Comparison of ENCODE assay signal across 9 mouse cellular contexts in genomic region chr12:117844917-117845316, GRCm38 (mm10). TPM values are rescaled to one million over a fixed set of nuclear protein-coding genes. Genes with fewer than 3 reads are reported as not detected.
A peak's percentile ranks its signal among the peaks of the same experiment; 100 is the strongest.
DNase-seq lines count a peak whose midpoint lies in the region; ATAC-seq and TF ChIP-seq lines count a peak whose summit lies in the region.
"Had no signal": no experiment of that assay in that cellular context is flagged by ENCODE, and none has a peak within 500 bp of the region (broad histone marks: within the 10 kb centered on the region; RNA-seq: fewer than 3 reads in every experiment).

No protein-coding gene starts in this region.

- H3K4me3 ChIP-seq in forebrain, embryonic 10.5 days: peak overlapping the region; percentile 68
- no peak overlapping the region for H3K4me3 ChIP-seq in forebrain, postnatal 0 days (ENCODE audit: low read depth, low read length)
- no peak overlapping the region for H3K4me3 ChIP-seq in thymus, adult 2 months (ENCODE audit: control insufficient read depth, insufficient read depth, low read length)
- peak overlapping the region; percentile 76 for H3K4me3 ChIP-seq in liver, embryonic 12.5 days

- no peak overlapping the region for H3K4me2 ChIP-seq in forebrain, postnatal 0 days (ENCODE audit: low read depth)
- peak overlapping the region; percentile 95 for H3K4me2 ChIP-seq in liver, embryonic 12.5 days

- TF ChIP-seq POLR2A in thymus, adult 2 months (IDR thresholded peaks at IDR 0.05; ENCODE audit: control insufficient read depth, extremely low read depth, insufficient read depth, low read length, poor library complexity): no peak

- H3K9ac ChIP-seq in forebrain, postnatal 0 days: no peak overlapping the region
- H3K9ac ChIP-seq in liver, embryonic 12.5 days: peak overlapping the region; percentile 84

- peak overlapping the region; percentile 99 for H3K27ac ChIP-seq in forebrain, embryonic 10.5 days
- H3K27ac ChIP-seq in forebrain, postnatal 0 days (ENCODE audit: low read depth, low read length): no peak overlapping the region
- H3K27ac ChIP-seq in thymus, adult 2 months (ENCODE audit: control insufficient read depth, insufficient read depth, low read length): 0 out of 2 replicates have a peak overlapping the region, but pooled peaks have one; percentile 23
- H3K27ac ChIP-seq in liver, embryonic 12.5 days: no peak overlapping the region

- peaks cover 36% of the 10 kb centered on the region for H3K4me1 ChIP-seq in forebrain, embryonic 10.5 days
- peaks cover 3% of the 10 kb centered on the region; the same call in 1 of the 2 replicates for H3K4me1 ChIP-seq in forebrain, postnatal 0 days (ENCODE audit: insufficient read depth)
- H3K4me1 ChIP-seq in thymus, adult 2 months (replicated peaks; ENCODE audit: control insufficient read depth, insufficient read depth, low read length): peaks cover 8% of the 10 kb centered on the region
- H3K4me1 ChIP-seq in liver, embryonic 12.5 days: peaks cover 14% of the 10 kb centered on the region

- H3K9me3 ChIP-seq in forebrain, embryonic 10.5 days: no peaks in the 10 kb centered on the region
- H3K9me3 ChIP-seq in forebrain, postnatal 0 days (ENCODE audit: low read length): no peaks in the 10 kb centered on the region
- no peaks in the 10 kb centered on the region for H3K9me3 ChIP-seq in liver, embryonic 12.5 days (replicated peaks)

- peaks cover 21% of the 10 kb centered on the region for H3K27me3 ChIP-seq in forebrain, embryonic 10.5 days (ENCODE audit: poor library complexity, severe bottlenecking)
- H3K27me3 ChIP-seq in forebrain, postnatal 0 days (ENCODE audit: insufficient read depth, low read length): no peaks in the 10 kb centered on the region
- no peaks in the 10 kb centered on the region for H3K27me3 ChIP-seq in thymus, adult 2 months (ENCODE audit: control insufficient read depth, insufficient read depth, low read length)
- H3K27me3 ChIP-seq in liver, embryonic 12.5 days (replicated peaks): no peaks in the 10 kb centered on the region

- no peak for TF ChIP-seq CTCF in forebrain, postnatal 0 days (IDR thresholded peaks at IDR 0.05; ENCODE audit: low read depth)
- no peak for TF ChIP-seq CTCF in thymus, adult 2 months (IDR thresholded peaks at IDR 0.05; ENCODE audit: borderline replicate concordance, control insufficient read depth, extremely low read depth, insufficient read depth, low read length, poor library complexity)

- peaks cover 5% of the 10 kb centered on the region for H3K36me3 ChIP-seq in forebrain, embryonic 10.5 days (replicated peaks)
- H3K36me3 ChIP-seq in forebrain, postnatal 0 days (ENCODE audit: insufficient read depth): no peaks in the 10 kb centered on the region
- H3K36me3 ChIP-seq in thymus, adult 2 months (ENCODE audit: control insufficient read depth, insufficient read depth, low read length): no peaks in the 10 kb centered on the region
- 0 out of 2 replicates have a peak, but pooled peaks cover 3% of the 10 kb centered on the region for H3K36me3 ChIP-seq in liver, embryonic 12.5 days

- ATAC-seq in forebrain, postnatal 0 days: no peak
- ATAC-seq in liver, embryonic 12.5 days: no peak

- no peak for DNase-seq in forebrain, embryonic 10.5 days (ENCODE audit: extremely low spot score, low spot score)
- DNase-seq in forebrain, postnatal 0 days: no peak
- no peak for DNase-seq in thymus, adult 2 months
- DNase-seq in thymus, postnatal 36 days: no peak
- no peak for DNase-seq in embryo, embryonic 11 days
- no peak for DNase-seq in frontal cortex, postnatal 10 days (ENCODE audit: low spot score in 2 of 2)
- DNase-seq in thymus, postnatal 14 days: no peak
- DNase-seq: adrenal gland, postnatal 25 days had no signal

- 24% methylated on average over 2 of the region's 2 CpGs for WGBS in forebrain, embryonic 10.5 days
- WGBS in forebrain, postnatal 0 days: 26% methylated on average over 2 of the region's 2 CpGs
- WGBS in thymus, adult 2 months: 31% methylated on average over 2 of the region's 2 CpGs
- 28% methylated on average over 2 of the region's 2 CpGs for WGBS in liver, embryonic 12.5 days (ENCODE audit: insufficient replicate concordance)

RNA-seq across cellular contexts. Expression of gene Cdca7l, which starts 40.8 kb away (rescaled TPM):
- 73.9 and 74.2 TPM in 2 replicates for polyA plus RNA-seq in forebrain, embryonic 10.5 days (2016; fragmentation: Nextera tagmentation; extraction: Ambion mirVana)
- 2.1 and 4.7 TPM in 2 replicates for total RNA-seq in forebrain, postnatal 0 days (2014; rRNA removed)
- polyA plus RNA-seq in forebrain, postnatal 0 days (2015; fragmentation: Nextera tagmentation; extraction: Ambion mirVana): 2.7 and 4.2 TPM in 2 replicates
- 8.0 and 9.0 TPM in 2 replicates for polyA plus RNA-seq in thymus, adult 2 months (2012; rRNA removed)
- 34.8 and 35.2 TPM in 2 replicates for polyA plus RNA-seq in liver, embryonic 12.5 days (2016; fragmentation: Nextera tagmentation; extraction: Ambion mirVana)

Comparison
In these comparisons a context has a peak if more than half of its experiments do, and no peak if none do; other contexts are left out.
1. H3K27ac ChIP-seq: peak in forebrain, embryonic 10.5 days (single experiment) and thymus, adult 2 months (single experiment); none in forebrain, postnatal 0 days (single experiment) and liver, embryonic 12.5 days (single experiment).
2. H3K4me3 ChIP-seq: peak in forebrain, embryonic 10.5 days (single experiment) and liver, embryonic 12.5 days (single experiment); none in forebrain, postnatal 0 days (single experiment) and thymus, adult 2 months (single experiment).